Mouse (Mus musculus) midbrain, postnatal 0 days (tissue): Measurements from ENCODE around the gene Fem1a. TPM values are rescaled to one million over a fixed set of nuclear protein-coding genes. Genes with fewer than 3 reads are reported as not detected.
A peak's percentile ranks its signal among the peaks of the same experiment; 100 is the strongest.
"Not testable (repeated sequence)": the region's sequence is repeated elsewhere in the genome, so short reads cannot be mapped to it uniquely, and the experiment has no call there.

Source experiments
- ATAC-seq: fragments of 200-750 bp; cut with Nextera tagmentation; 2 replicates; pipeline ENCODE4 v1.8.0; 2017; ENCODE audit warnings: moderate number of reproducible peaks, mild to moderate bottlenecking, moderate TSS enrichment, moderate library complexity; ENCODE audit not compliant: low FRiP score
- DNase-seq: peaks from one replicate; pipeline ENCODE4 v3.0.0-alpha.2; 2015; ENCODE audit warnings: low spot score
- H3K27ac ChIP-seq: fragments of 300-500 bp; sonication (generic); 2 replicates; pipeline ENCODE4 v1.5.1; 2014; ENCODE audit warnings: low read depth, mild to moderate bottlenecking, low read length, mixed read lengths
- H3K27me3 ChIP-seq: fragments of 300-500 bp; sonication (generic); 2 replicates; pipeline ENCODE4 v1.6.1; 2014; ENCODE audit warnings: low read length, control low read depth, mixed read lengths; ENCODE audit not compliant: insufficient read depth
- H3K36me3 ChIP-seq: fragments of 300-500 bp; sonication (generic); 2 replicates; pipeline ENCODE4 v1.6.1; 2014; ENCODE audit warnings: low read length, control low read depth, mixed read lengths; ENCODE audit not compliant: insufficient read depth
- H3K4me1 ChIP-seq: fragments of 300-500 bp; sonication (generic); 2 replicates; pipeline ENCODE4 v1.6.1; 2014; ENCODE audit warnings: mild to moderate bottlenecking, control low read depth, antibody characterized with exemption, low read length, mixed read lengths; ENCODE audit not compliant: insufficient read depth
- H3K4me2 ChIP-seq: fragments of 300-500 bp; sonication (generic); 2 replicates; pipeline ENCODE4 v1.6.1; 2014; ENCODE audit warnings: low read depth, mild to moderate bottlenecking, low read length, mixed read lengths; ENCODE audit not compliant: poor library complexity, severe bottlenecking
- H3K4me3 ChIP-seq: fragments of 300-500 bp; sonication (generic); 2 replicates; pipeline ENCODE4 v1.5.1; 2014; ENCODE audit warnings: low read depth, mild to moderate bottlenecking, low read length, moderate library complexity
- H3K9ac ChIP-seq: fragments of 300-500 bp; sonication (generic); replicated peaks from 2 replicates; pipeline ENCODE4 v1.6.1; 2014; ENCODE audit warnings: mild to moderate bottlenecking, low read length, moderate library complexity, mixed read lengths; ENCODE audit not compliant: poor library complexity, severe bottlenecking
- H3K9me3 ChIP-seq: fragments of 300-500 bp; sonication (generic); 2 replicates; pipeline ENCODE4 v1.6.1; 2016; ENCODE audit warnings: low read length, control low read depth
- CTCF ChIP-seq: IDR thresholded peaks from 2 replicates; pipeline ENCODE4 v1.5.1; 2016; ENCODE audit warnings: antibody characterized with exemption, mild to moderate bottlenecking
- WGBS: fragments of 180-500 bp; shearing (Covaris S2); extraction: QIAGEN DNeasy Blood & Tissue Kit; methylation state at CpG from one replicate; pipeline ENCODE4 v1.1.7; 2014; 5-methylcytosine and 5-hydroxymethylcytosine counted together
- polyA plus RNA-seq: library from polyadenylated mRNA; unstranded; fragments of >200 nt; fragmentation: Nextera tagmentation; extraction: Ambion mirVana; gene quantifications from 2 replicates; pipeline ENCODE4 v1.2.1, GENCODE M21; 2015
- total RNA-seq: library from RNA; depleted of rRNA; stranded (reverse); fragments of >200 nt; gene quantifications from 2 replicates; pipeline ENCODE4 v1.2.3, GENCODE M21; 2014

The Fem1a gene
- total and polyA plus RNA-seq, 2 experiments from 2014 or later: 14.2 to 43.2 TPM

- WGBS: 49% methylated on average over 7 of the region's 7 CpGs
- Histone ChIP-seq H3K4me2 (no peak overlapping the region), H3K36me3 (no peaks in the 10 kb centered on the region), H3K4me1 (peaks cover 4% of the 10 kb centered on the region; the same call in 1 of the 2 replicates), H3K9me3 (no peaks in the 10 kb centered on the region), H3K27me3 (no peaks in the 10 kb centered on the region), H3K4me3 (no peak overlapping the region), H3K27ac (no peak overlapping the region), H3K9ac (no peak overlapping the region)
- ATAC-seq (no peak), DNase-seq (no peak)
- TF ChIP-seq CTCF: no peak
Observed at GRCm38 (mm10) chr17:56245608-56246007, 11.0 kb upstream of the Fem1a start.

DNA sequence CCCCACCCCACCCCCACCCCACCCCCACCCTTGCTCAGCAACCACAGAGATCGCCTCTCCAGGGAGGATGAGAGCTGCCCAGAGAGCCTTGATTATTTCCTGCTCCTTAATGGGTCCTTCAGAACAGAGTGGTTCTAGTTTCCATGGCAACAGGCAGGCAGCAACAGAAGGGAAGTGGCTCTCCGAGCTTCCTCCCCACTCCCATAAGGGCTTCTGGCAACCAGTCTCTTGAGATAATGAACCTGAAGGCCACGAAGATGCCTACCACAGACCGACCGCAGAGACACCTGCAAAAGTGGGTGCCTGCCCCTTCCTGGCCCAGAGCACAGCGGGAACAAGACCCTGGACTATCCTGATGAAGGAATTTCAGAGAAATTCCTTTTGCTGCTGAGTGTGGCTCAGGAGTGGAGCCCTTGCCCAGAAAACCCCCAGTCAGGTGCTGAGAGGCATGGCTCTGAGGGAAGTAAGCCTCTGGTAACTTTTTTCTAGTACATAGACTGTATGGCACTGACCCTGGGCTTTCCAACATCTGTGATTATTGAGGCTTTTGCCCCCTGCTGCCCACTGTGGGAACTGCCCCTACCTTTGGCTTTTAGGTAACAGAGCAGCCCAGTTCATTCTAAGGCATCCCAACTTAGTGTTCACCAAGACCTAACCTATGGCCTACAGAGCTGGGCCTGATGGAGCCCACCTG is 5.3 kb upstream of the Fem1a start:
- no peaks in the 10 kb centered on the region for H3K36me3 ChIP-seq
- TF ChIP-seq CTCF: peak; percentile 77
- peaks cover 9% of the 10 kb centered on the region; the same call in 1 of the 2 replicates for H3K4me1 ChIP-seq
- no peaks in the 10 kb centered on the region for H3K27me3 ChIP-seq
- WGBS: 14% methylated on average over 6 of the region's 6 CpGs
- no peak overlapping the region for H3K4me3 ChIP-seq
- ATAC-seq (peak; percentile 25; the same call in 1 of the 2 replicates), DNase-seq (peak; percentile 79)
- peak overlapping the region; percentile 77 for H3K27ac ChIP-seq
- H3K9ac ChIP-seq: no peak overlapping the region
- H3K9me3 ChIP-seq: no peaks in the 10 kb centered on the region
- peak overlapping the region; percentile 5; the same call in 1 of the 2 replicates for H3K4me2 ChIP-seq

DNA sequence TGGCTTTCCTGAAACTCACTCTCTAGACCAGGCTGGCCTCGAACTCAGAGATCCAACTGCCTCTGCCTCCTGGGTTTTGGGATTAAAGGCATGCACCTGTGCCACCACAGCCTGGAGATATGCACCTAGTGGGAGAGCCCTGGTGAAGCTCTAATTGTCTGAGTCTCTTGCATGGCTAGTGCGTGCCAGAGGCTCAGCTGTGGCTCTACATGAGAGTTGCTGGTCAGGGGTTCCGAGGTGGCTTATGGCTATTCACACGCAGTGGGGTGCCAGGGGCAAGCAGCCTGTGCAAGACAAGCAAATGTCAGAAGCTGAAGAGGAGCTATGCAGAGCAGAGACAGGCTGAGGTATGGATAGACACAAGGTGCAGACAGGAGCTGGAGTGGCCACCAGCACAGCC is 1.9 kb upstream of the Fem1a start:
- peak overlapping the region; percentile 92 for H3K27ac ChIP-seq
- WGBS: 82% methylated on average over 4 of the region's 4 CpGs

GRCm38 (mm10) chr17:56255429-56255828 is 1.2 kb upstream of the Fem1a start:
- Histone ChIP-seq H3K27ac (peak overlapping the region; percentile 92), H3K9me3 (no peaks in the 10 kb centered on the region), H3K4me1 (peaks cover 13% of the 10 kb centered on the region), H3K9ac (no peak overlapping the region), H3K4me3 (no peak overlapping the region), H3K27me3 (no peaks in the 10 kb centered on the region), H3K36me3 (peaks cover 17% of the 10 kb centered on the region), H3K4me2 (peak overlapping the region; percentile 34; the same call in 1 of the 2 replicates)
- DNase-seq (peak; percentile 63), ATAC-seq (peak; percentile 9; the same call in 1 of the 2 replicates)
- 15% methylated on average over 9 of the region's 9 CpGs for WGBS
- TF ChIP-seq CTCF: no peak; the same call in 1 of the 2 replicates

More for the DNA sequence above, 1.9 kb upstream of the Fem1a start:
- Histone ChIP-seq H3K4me1 (peaks cover 9% of the 10 kb centered on the region; the same call in 1 of the 2 replicates), H3K4me3 (no peak overlapping the region), H3K9me3 (no peaks in the 10 kb centered on the region), H3K4me2 (no peak overlapping the region), H3K27me3 (no peaks in the 10 kb centered on the region), H3K36me3 (peaks cover 9% of the 10 kb centered on the region), H3K9ac (no peak overlapping the region)
- ATAC-seq (no peak), DNase-seq (no peak)
- TF ChIP-seq CTCF: no peak

DNA sequence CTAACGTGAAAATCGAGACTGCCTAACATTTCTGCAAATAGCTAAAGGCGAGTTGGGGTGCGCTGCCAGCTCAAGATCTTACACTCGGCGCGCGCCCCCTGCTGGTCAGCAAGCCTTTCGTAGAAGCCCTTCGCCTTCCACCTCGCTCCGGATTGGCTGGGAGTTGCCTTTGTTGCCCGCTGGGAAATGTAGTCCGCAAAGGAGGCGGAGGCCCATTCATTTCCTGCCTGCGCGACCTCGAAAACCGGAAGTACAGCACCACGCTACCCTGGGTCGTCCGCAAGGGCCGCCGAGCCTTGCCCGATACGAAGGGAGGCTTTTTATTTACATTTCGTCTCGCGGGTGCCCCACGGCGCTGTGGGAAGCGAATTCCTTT is 759 bp upstream of the Fem1a start:
- Histone ChIP-seq H3K9ac (peak overlapping the region; percentile 56), H3K4me1 (peaks cover 9% of the 10 kb centered on the region), H3K4me3 (peak overlapping the region; percentile 62), H3K27ac (peak overlapping the region; percentile 92), H3K4me2 (peak overlapping the region; percentile 61), H3K9me3 (no peaks in the 10 kb centered on the region), H3K27me3 (no peaks in the 10 kb centered on the region), H3K36me3 (peaks cover 21% of the 10 kb centered on the region)
- peak; percentile 99 for DNase-seq
- ATAC-seq: peak; percentile 93
- peak; percentile 95 for TF ChIP-seq CTCF
- WGBS: under 1% methylated on average over 32 of the region's 32 CpGs

DNA sequence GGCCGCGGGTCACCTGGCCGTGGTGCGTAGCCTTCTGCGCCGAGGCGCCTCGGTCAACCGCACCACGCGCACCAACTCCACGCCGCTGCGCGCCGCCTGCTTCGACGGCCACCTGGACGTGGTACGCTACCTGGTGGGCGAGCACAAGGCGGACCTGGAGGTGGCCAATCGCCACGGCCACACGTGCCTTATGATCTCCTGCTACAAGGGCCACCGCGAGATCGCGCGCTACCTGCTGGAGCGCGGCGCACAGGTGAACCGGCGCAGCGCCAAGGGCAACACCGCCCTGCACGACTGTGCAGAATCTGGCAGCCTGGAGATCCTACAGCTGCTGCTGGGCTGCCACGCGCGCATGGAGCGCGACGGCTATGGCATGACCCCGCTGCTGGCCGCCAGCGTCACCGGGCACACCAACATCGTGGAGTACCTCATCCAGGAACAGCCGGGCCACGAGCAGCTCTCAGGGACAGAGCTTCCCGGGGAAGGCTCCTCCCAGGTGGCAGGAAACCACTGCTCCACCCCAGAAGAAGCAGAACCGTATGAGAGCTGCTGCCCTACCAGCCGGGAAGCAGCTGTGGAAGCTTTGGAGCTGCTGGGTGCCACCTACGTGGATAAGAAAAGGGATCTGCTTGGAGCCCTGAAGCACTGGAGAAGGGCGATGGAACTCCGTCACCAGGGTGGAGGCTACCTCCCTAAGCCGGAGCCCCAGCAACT is 728 bp downstream of the Fem1a start:
- TF ChIP-seq CTCF: no peak
- H3K36me3 ChIP-seq: peaks cover 30% of the 10 kb centered on the region
- ATAC-seq (peak; percentile 2; the same call in 1 of the 2 replicates), DNase-seq (no peak)
- H3K4me3 ChIP-seq: peak overlapping the region; percentile 62
- no peaks in the 10 kb centered on the region for H3K27me3 ChIP-seq
- H3K27ac ChIP-seq: peak overlapping the region; percentile 80
- peak overlapping the region; percentile 75 for H3K4me2 ChIP-seq
- WGBS: 12% methylated on average over 51 of the region's 58 CpGs
- H3K4me1 ChIP-seq: peaks cover 10% of the 10 kb centered on the region
- peak overlapping the region; percentile 64 for H3K9ac ChIP-seq
- H3K9me3 ChIP-seq: no peaks in the 10 kb centered on the region

GRCm38 (mm10) chr17:56258269-56258668 is 1.7 kb downstream of the Fem1a start:
- not testable (repeated sequence) for H3K9ac ChIP-seq, H3K27ac ChIP-seq, H3K4me3 ChIP-seq, H3K9me3 ChIP-seq, DNase-seq, H3K27me3 ChIP-seq, ATAC-seq
- WGBS: 93% methylated on average over 19 of the region's 19 CpGs
- H3K4me2 ChIP-seq: 0 out of 2 replicates have a peak overlapping the region, but pooled peaks have one; percentile 9
- peaks cover 10% of the 10 kb centered on the region for H3K4me1 ChIP-seq
- H3K36me3 ChIP-seq: peaks cover 36% of the 10 kb centered on the region

- not testable (repeated sequence) for ATAC-seq, H3K9ac ChIP-seq, H3K4me2 ChIP-seq, H3K27ac ChIP-seq, H3K27me3 ChIP-seq, H3K4me3 ChIP-seq, H3K9me3 ChIP-seq, DNase-seq
- Histone ChIP-seq H3K36me3 (peaks cover 36% of the 10 kb centered on the region), H3K4me1 (peaks cover 10% of the 10 kb centered on the region)
- 74% methylated on average over 2 of the region's 2 CpGs for WGBS
Observed at GRCm38 (mm10) chr17:56258812-56259211, 2.2 kb downstream of the Fem1a start.
